Mouse (Mus musculus): ENCODE measurements around the gene AI597479. TPM values are rescaled to one million over a fixed set of nuclear protein-coding genes. Genes with fewer than 3 reads are reported as not detected.

Gene AI597479
- total and polyA plus RNA-seq, 3 experiments: 15.3 to 20.1 TPM; not detected in 1

DNA sequence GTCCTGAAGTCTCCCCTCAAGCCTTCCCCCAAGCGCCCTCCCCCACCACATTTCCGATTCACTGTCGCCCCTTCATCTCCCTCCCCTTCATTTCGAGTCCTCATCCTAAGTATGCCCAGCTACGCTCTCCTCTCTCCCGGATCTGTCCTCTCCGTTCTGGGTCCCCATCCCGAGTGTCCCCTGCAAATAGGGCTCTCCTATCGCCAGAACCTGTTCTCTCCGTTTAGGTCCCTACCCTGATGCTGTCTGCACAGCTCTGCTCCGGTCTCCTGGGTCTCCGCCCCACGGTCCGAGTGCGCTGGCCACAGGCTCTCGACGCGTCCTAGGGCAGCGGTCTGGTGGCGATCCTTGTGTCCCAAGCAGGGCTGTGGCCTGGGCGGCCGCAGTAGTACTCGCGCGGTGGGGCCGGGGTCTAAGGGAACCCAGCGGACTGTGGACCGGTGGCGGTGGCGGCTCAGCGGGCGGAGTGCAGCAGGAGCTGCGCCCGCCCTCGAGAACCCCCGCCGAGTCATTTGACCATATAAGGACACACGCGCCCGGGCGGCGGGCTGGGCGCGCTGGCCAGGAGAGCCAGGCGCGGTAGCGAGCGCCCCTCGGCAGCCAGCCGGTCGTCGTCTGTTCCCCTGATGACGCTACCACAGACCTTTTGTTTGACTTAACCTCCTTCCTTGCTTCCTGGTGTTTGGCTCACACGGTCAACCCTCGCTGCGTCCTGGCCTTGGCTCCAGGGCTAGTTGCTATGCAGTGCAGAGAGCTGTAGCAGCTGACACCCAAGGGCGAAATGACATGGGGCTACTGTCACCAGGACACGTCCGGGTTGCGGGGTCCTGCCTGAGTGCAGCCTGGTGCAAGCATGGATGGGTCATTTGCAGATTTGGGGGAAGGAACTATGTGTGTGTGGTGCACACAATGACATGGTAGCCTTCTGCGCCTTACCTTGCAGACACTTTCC lies 65.2 kb downstream of the AI597479 start:
- no peaks in the 10 kb centered on the region for H3K27me3 ChIP-seq (ENCODE audit: control insufficient read depth in 1 of 2, insufficient read depth in 2 of 2, low read length in 2 of 2)
- H3K9me3 ChIP-seq (replicated peaks; ENCODE audit: insufficient read depth, low read length): no peaks in the 10 kb centered on the region
- no peaks in the 10 kb centered on the region for H3K36me3 ChIP-seq (ENCODE audit: control insufficient read depth in 1 of 2, insufficient read depth in 2 of 2, low read length in 2 of 2)
- no peak overlapping the region for H3K9ac ChIP-seq (ENCODE audit: control insufficient read depth, low read depth, low read length, poor library complexity, severe bottlenecking)
- TF ChIP-seq SIN3A (IDR thresholded peaks at IDR 0.05; ENCODE audit: low read length) (no peak), MAX (IDR thresholded peaks at IDR 0.05; ENCODE audit: low read length) (no peak), CTCF (IDR thresholded peaks at IDR 0.05 in 2 of 3, conservative IDR thresholded peaks at IDR 0.05 in 1 of 3; ENCODE audit: control insufficient read depth in 1 of 3, insufficient read depth in 1 of 3, low read depth in 2 of 3, low read length in 3 of 3, poor library complexity in 1 of 3, severe bottlenecking in 1 of 3) (no peak), RAD21 (IDR thresholded peaks at IDR 0.05; ENCODE audit: low read depth, low read length) (no peak), JUND (IDR thresholded peaks at IDR 0.05; ENCODE audit: low read depth, low read length) (no peak), TCF12 (IDR thresholded peaks at IDR 0.05; ENCODE audit: low read depth, low read length) (no peak), HCFC1 (IDR thresholded peaks at IDR 0.05; ENCODE audit: low read depth, low read length) (no peak), KAT2A (conservative IDR thresholded peaks at IDR 0.05; ENCODE audit: low read depth, low read length) (no peak), EP300 (IDR thresholded peaks at IDR 0.05; ENCODE audit: low read depth in 1 of 2, low read length in 2 of 2) (no peak), MYB (IDR thresholded peaks at IDR 0.05; ENCODE audit: low read depth, low read length) (no peak), ETS1 (IDR thresholded peaks at IDR 0.05; ENCODE audit: low read depth, low read length) (no peak), CHD2 (IDR thresholded peaks at IDR 0.05; ENCODE audit: low read length) (no peak), POLR2AphosphoS2 (IDR thresholded peaks at IDR 0.05; ENCODE audit: low read length) (no peak), ELF1 (IDR thresholded peaks at IDR 0.05; ENCODE audit: low read depth, low read length) (no peak), BHLHE40 (IDR thresholded peaks at IDR 0.05; ENCODE audit: borderline replicate concordance, low read depth, low read length) (no peak), NELFE (IDR thresholded peaks at IDR 0.05; ENCODE audit: low read depth, low read length) (no peak)
- H3K79me2 ChIP-seq (ENCODE audit: control insufficient read depth, insufficient read depth, low read length, poor library complexity): no peaks in the 10 kb centered on the region
- no peak overlapping the region for H3K27ac ChIP-seq (ENCODE audit: control insufficient read depth, low read depth, low read length)
- DNase-seq (ENCODE audit: low read depth, low spot score): no peak
- H3K4me1 ChIP-seq (ENCODE audit: control insufficient read depth in 1 of 2, insufficient read depth in 2 of 2, low read length in 2 of 2): no peaks in the 10 kb centered on the region
- H3K4me3 ChIP-seq (ENCODE audit: control insufficient read depth in 1 of 2, insufficient read depth in 1 of 2, low read depth in 2 of 2, low read length in 2 of 2): no peak overlapping the region

DNA sequence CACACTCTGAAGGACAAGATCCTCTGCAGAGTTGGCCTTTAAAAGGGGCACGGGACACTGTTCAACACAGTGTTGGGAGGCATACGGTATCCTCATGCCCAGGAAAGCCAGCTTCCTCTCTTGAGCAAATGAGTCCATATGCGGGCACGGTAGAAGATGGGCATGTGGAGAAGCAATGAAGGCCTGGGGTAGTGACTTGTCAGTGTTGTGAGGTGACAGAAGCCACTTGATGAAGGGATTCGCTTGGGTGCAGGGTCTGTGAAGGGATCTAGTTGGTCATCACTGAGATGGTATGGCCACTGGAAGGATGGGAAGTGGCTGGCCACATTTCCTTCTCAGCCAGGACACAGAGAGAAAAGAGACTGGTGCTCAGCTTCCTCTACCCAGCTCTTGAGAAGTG lies 66.1 kb downstream of the AI597479 start:
- Histone ChIP-seq H3K36me3 (ENCODE audit: control insufficient read depth in 1 of 2, insufficient read depth in 2 of 2, low read length in 2 of 2) (no peaks in the 10 kb centered on the region), H3K4me3 (ENCODE audit: control insufficient read depth in 1 of 2, insufficient read depth in 1 of 2, low read depth in 2 of 2, low read length in 2 of 2) (no peak overlapping the region), H3K9ac (ENCODE audit: control insufficient read depth, low read depth, low read length, poor library complexity, severe bottlenecking) (no peak overlapping the region), H3K9me3 (replicated peaks; ENCODE audit: insufficient read depth, low read length) (no peaks in the 10 kb centered on the region), H3K4me1 (ENCODE audit: control insufficient read depth in 1 of 2, insufficient read depth in 2 of 2, low read length in 2 of 2) (no peaks in the 10 kb centered on the region), H3K27ac (ENCODE audit: control insufficient read depth, low read depth, low read length) (no peak overlapping the region), H3K79me2 (ENCODE audit: control insufficient read depth, insufficient read depth, low read length, poor library complexity) (no peaks in the 10 kb centered on the region), H3K27me3 (ENCODE audit: control insufficient read depth in 1 of 2, insufficient read depth in 2 of 2, low read length in 2 of 2) (no peaks in the 10 kb centered on the region)
- no peak for DNase-seq (ENCODE audit: low read depth, low spot score)
- TF ChIP-seq POLR2A (IDR thresholded peaks at IDR 0.05; ENCODE audit: control insufficient read depth in 1 of 2, insufficient read depth in 1 of 2, low read depth in 1 of 2, low read length in 2 of 2, poor library complexity in 1 of 2): no peak
- no peak for TF ChIP-seq POLR2AphosphoS5 (IDR thresholded peaks at IDR 0.05; ENCODE audit: borderline replicate concordance, low read depth, low read length)
- TF ChIP-seq CHD2 (IDR thresholded peaks at IDR 0.05; ENCODE audit: low read length): no peak
- TF ChIP-seq JUND (IDR thresholded peaks at IDR 0.05; ENCODE audit: low read depth, low read length): no peak
- no peak for TF ChIP-seq CHD1 (IDR thresholded peaks at IDR 0.05; ENCODE audit: low read depth, low read length)
- no peak for TF ChIP-seq GABPA (IDR thresholded peaks at IDR 0.05; ENCODE audit: low read depth, low read length)
- TF ChIP-seq MAFK (IDR thresholded peaks at IDR 0.05; ENCODE audit: borderline replicate concordance, low read depth, low read length): no peak
- TF ChIP-seq SIN3A (IDR thresholded peaks at IDR 0.05; ENCODE audit: low read length): no peak
- TF ChIP-seq USF1 (IDR thresholded peaks at IDR 0.05; ENCODE audit: low read depth, low read length): no peak
- TF ChIP-seq CTCF (IDR thresholded peaks at IDR 0.05 in 2 of 3, conservative IDR thresholded peaks at IDR 0.05 in 1 of 3; ENCODE audit: control insufficient read depth in 1 of 3, insufficient read depth in 1 of 3, low read depth in 2 of 3, low read length in 3 of 3, poor library complexity in 1 of 3, severe bottlenecking in 1 of 3): no peak
- no peak for TF ChIP-seq RCOR1 (IDR thresholded peaks at IDR 0.05; ENCODE audit: low read depth, low read length)
- TF ChIP-seq MXI1 (IDR thresholded peaks at IDR 0.05; ENCODE audit: low read depth, low read length): no peak
- TF ChIP-seq TAL1 (IDR thresholded peaks at IDR 0.05; ENCODE audit: low read length): no peak
- TF ChIP-seq BHLHE40 (IDR thresholded peaks at IDR 0.05; ENCODE audit: borderline replicate concordance, low read depth, low read length): no peak
- no peak for TF ChIP-seq NRF1 (IDR thresholded peaks at IDR 0.05; ENCODE audit: insufficient read depth, low read depth, low read length, poor library complexity, severe bottlenecking)
- TF ChIP-seq KAT2A (conservative IDR thresholded peaks at IDR 0.05; ENCODE audit: low read depth, low read length): no peak

Measured in MEL (cell line).